Mouse (Mus musculus) MEL (cell line): ENCODE measurements around the gene Fsip1. TPM values are rescaled to one million over a fixed set of nuclear protein-coding genes. Genes with fewer than 3 reads are reported as not detected.

Experiments
- DNase-seq: peaks from one replicate; pipeline ENCODE4 v3.0.0; 2011; ENCODE audit warnings: low read depth, low spot score
- H3K27ac ChIP-seq: 2 replicates; pipeline ENCODE4 v1.5.1; 2012; ENCODE audit warnings: low read depth, mild to moderate bottlenecking, control low read depth, low read length, moderate library complexity; ENCODE audit not compliant: control insufficient read depth
- H3K27me3 ChIP-seq, 2 experiments: fragments of 150-350 bp in 1 of 2; sonication (generic) in 1 of 2; 2 replicates each; pipeline ENCODE4 v1.6.1; 2012; ENCODE audit warnings: low read length in 2 of 2, mild to moderate bottlenecking in 2 of 2, improper control_type of control experiment in 1 of 2, moderate library complexity in 1 of 2; ENCODE audit not compliant: insufficient read depth in 2 of 2, control insufficient read depth in 1 of 2
- H3K36me3 ChIP-seq, 2 experiments: 2 replicates each; pipeline ENCODE4 v1.6.1; 2012 to 2014; ENCODE audit warnings: low read length in 2 of 2, improper control_type of control experiment in 1 of 2, inconsistent platforms in 1 of 2, mild to moderate bottlenecking in 1 of 2; ENCODE audit not compliant: insufficient read depth in 2 of 2, control insufficient read depth in 1 of 2
- H3K4me1 ChIP-seq, 2 experiments: fragments of 150-350 bp in 1 of 2; sonication (generic) in 1 of 2; 2 replicates each; pipeline ENCODE4 v1.6.1; 2012; ENCODE audit warnings: low read length in 2 of 2, improper control_type of control experiment in 1 of 2, mild to moderate bottlenecking in 1 of 2; ENCODE audit not compliant: insufficient read depth in 2 of 2, control insufficient read depth in 1 of 2
- H3K4me3 ChIP-seq, 2 experiments: fragments of 150-350 bp in 1 of 2; sonication (generic) in 1 of 2; 2 replicates each; pipeline ENCODE4 v1.5.1; 2012; ENCODE audit warnings: low read depth in 2 of 2, low read length in 2 of 2, mild to moderate bottlenecking in 2 of 2, moderate library complexity in 2 of 2, control low read depth in 1 of 2, improper control_type of control experiment in 1 of 2; ENCODE audit not compliant: control insufficient read depth in 1 of 2, insufficient read depth in 1 of 2
- H3K79me2 ChIP-seq: 2 replicates; pipeline ENCODE4 v1.6.1; 2012; ENCODE audit warnings: mild to moderate bottlenecking, low read length, moderate library complexity; ENCODE audit not compliant: control insufficient read depth, poor library complexity, insufficient read depth
- H3K9ac ChIP-seq: 2 replicates; pipeline ENCODE4 v1.6.1; 2012; ENCODE audit warnings: low read depth, mild to moderate bottlenecking, control low read depth, low read length, moderate library complexity; ENCODE audit not compliant: control insufficient read depth, poor library complexity, severe bottlenecking
- H3K9me3 ChIP-seq: fragments of 150-350 bp; sonication (generic); replicated peaks from 2 replicates; pipeline ENCODE4 v1.6.1; 2012; ENCODE audit warnings: mild to moderate bottlenecking, low read length, improper control_type of control experiment, moderate library complexity; ENCODE audit not compliant: insufficient read depth
- BHLHE40 ChIP-seq: IDR thresholded peaks from 2 replicates; pipeline ENCODE4 v1.6.1; 2012; ENCODE audit warnings: low read depth, mild to moderate bottlenecking, inconsistent platforms, low read length, improper control_type of control experiment, borderline replicate concordance
- CHD1 ChIP-seq: IDR thresholded peaks from 2 replicates; pipeline ENCODE4 v1.6.1; 2012; ENCODE audit warnings: low read depth, mild to moderate bottlenecking, inconsistent platforms, low read length, improper control_type of control experiment
- CTCF ChIP-seq, 3 experiments: IDR thresholded peaks in 2 of 3; conservative IDR thresholded peaks in 1 of 3; 2 replicates each; pipeline ENCODE4 v1.5.1; 2011 to 2012; ENCODE audit warnings: low read length in 3 of 3, low read depth in 2 of 3, mild to moderate bottlenecking in 2 of 3, improper control_type of control experiment in 1 of 3, inconsistent platforms in 1 of 3, mixed read lengths in 1 of 3, moderate library complexity in 1 of 3; ENCODE audit not compliant: control insufficient read depth in 1 of 3, insufficient read depth in 1 of 3, poor library complexity in 1 of 3, severe bottlenecking in 1 of 3
- EP300 ChIP-seq, 2 experiments: IDR thresholded peaks; 2 replicates each; pipeline ENCODE4 v1.6.1; 2011; ENCODE audit warnings: improper control_type of control experiment in 2 of 2, low read length in 2 of 2, low read depth in 1 of 2, mild to moderate bottlenecking in 1 of 2
- JUND ChIP-seq: IDR thresholded peaks from 2 replicates; pipeline ENCODE4 v1.6.1; 2011; ENCODE audit warnings: low read depth, mild to moderate bottlenecking, improper control_type of control experiment, low read length
- MAX ChIP-seq: IDR thresholded peaks from 2 replicates; pipeline ENCODE4 v1.6.1; 2011; ENCODE audit warnings: low read length, improper control_type of control experiment
- MAZ ChIP-seq: IDR thresholded peaks from 2 replicates; pipeline ENCODE4 v1.6.1; 2012; ENCODE audit warnings: low read depth, mild to moderate bottlenecking, inconsistent platforms, low read length, improper control_type of control experiment
- MEF2A ChIP-seq: IDR thresholded peaks from 2 replicates; pipeline ENCODE4 v1.6.1; 2014; ENCODE audit warnings: low read depth, mild to moderate bottlenecking, inconsistent platforms, low read length, improper control_type of control experiment; ENCODE audit not compliant: poor library complexity, insufficient replicate concordance, severe bottlenecking; ENCODE audit errors: extremely low read depth
- MXI1 ChIP-seq: IDR thresholded peaks from 2 replicates; pipeline ENCODE4 v1.6.1; 2011; ENCODE audit warnings: mild to moderate bottlenecking, low read depth, low read length, improper control_type of control experiment
- MYB ChIP-seq: IDR thresholded peaks from 2 replicates; pipeline ENCODE4 v1.6.1; 2011; ENCODE audit warnings: mild to moderate bottlenecking, low read depth, low read length, improper control_type of control experiment
- NELFE ChIP-seq: IDR thresholded peaks from 2 replicates; pipeline ENCODE4 v1.6.1; 2011; ENCODE audit warnings: low read depth, low read length, improper control_type of control experiment
- NRF1 ChIP-seq: IDR thresholded peaks from 2 replicates; pipeline ENCODE4 v1.6.1; 2014; ENCODE audit warnings: low read depth, mild to moderate bottlenecking, inconsistent platforms, low read length, improper control_type of control experiment, moderate library complexity; ENCODE audit not compliant: poor library complexity, insufficient read depth, severe bottlenecking
- POLR2A ChIP-seq, 2 experiments: IDR thresholded peaks; 2 replicates each; pipeline ENCODE4 v1.6.1; 2011 to 2012; ENCODE audit warnings: low read length in 2 of 2, mild to moderate bottlenecking in 2 of 2, control low read depth in 1 of 2, improper control_type of control experiment in 1 of 2, low read depth in 1 of 2, moderate library complexity in 1 of 2; ENCODE audit not compliant: control insufficient read depth in 1 of 2, insufficient read depth in 1 of 2, poor library complexity in 1 of 2
- POLR2AphosphoS2 ChIP-seq: IDR thresholded peaks from 2 replicates; pipeline ENCODE4 v1.6.1; 2011; ENCODE audit warnings: low read length, improper control_type of control experiment
- RAD21 ChIP-seq: IDR thresholded peaks from 2 replicates; pipeline ENCODE4 v1.6.1; 2011; ENCODE audit warnings: mild to moderate bottlenecking, low read depth, low read length, improper control_type of control experiment
- RCOR1 ChIP-seq: IDR thresholded peaks from 2 replicates; pipeline ENCODE4 v1.6.1; 2012; ENCODE audit warnings: low read depth, mild to moderate bottlenecking, inconsistent platforms, low read length, improper control_type of control experiment
- SMC3 ChIP-seq: IDR thresholded peaks from 2 replicates; pipeline ENCODE4 v1.6.1; 2011; ENCODE audit warnings: low read depth, low read length, improper control_type of control experiment
- TAL1 ChIP-seq: IDR thresholded peaks from 2 replicates; pipeline ENCODE4 v1.6.1; 2012; ENCODE audit warnings: mild to moderate bottlenecking, inconsistent platforms, low read length, moderate library complexity, mixed read lengths
- TCF12 ChIP-seq: IDR thresholded peaks from 2 replicates; pipeline ENCODE4 v1.6.1; 2014; ENCODE audit warnings: low read depth, mild to moderate bottlenecking, inconsistent platforms, low read length, improper control_type of control experiment, moderate library complexity
- UBTF ChIP-seq: IDR thresholded peaks from 2 replicates; pipeline ENCODE4 v1.6.1; 2012; ENCODE audit warnings: low read depth, mild to moderate bottlenecking, inconsistent platforms, low read length, improper control_type of control experiment, moderate library complexity, borderline replicate concordance; ENCODE audit not compliant: insufficient read depth
- USF2 ChIP-seq, 2 experiments: IDR thresholded peaks; 2 replicates each; pipeline ENCODE4 v1.6.1; 2011 to 2012; ENCODE audit warnings: improper control_type of control experiment in 2 of 2, low read length in 2 of 2, borderline replicate concordance in 1 of 2, inconsistent platforms in 1 of 2, low read depth in 1 of 2, mild to moderate bottlenecking in 1 of 2; ENCODE audit not compliant: insufficient read depth in 1 of 2
- ZC3H11A ChIP-seq: IDR thresholded peaks from 2 replicates; pipeline ENCODE4 v1.6.1; 2012; ENCODE audit warnings: low read depth, mild to moderate bottlenecking, inconsistent platforms, low read length, improper control_type of control experiment
- polyA plus RNA-seq, 2 experiments: library from polyadenylated mRNA; stranded (reverse) in 1 of 2; unstranded in 1 of 2; fragments of >175 nt in 1 of 2; fragments of >200 nt in 1 of 2; gene quantifications; 2 replicates each; pipeline versions ENCODE4 v1.2.1 to v1.2.4; 2012; ENCODE audit warnings: low replicate concordance in 2 of 2, low read depth in 1 of 2; ENCODE audit not compliant: insufficient read length in 2 of 2, insufficient read depth in 1 of 2, missing spikeins in 1 of 2
- total RNA-seq: library from RNA; depleted of rRNA; stranded (reverse); fragments of 300-350 nt; gene quantifications from 2 replicates; pipeline ENCODE4 v1.2.3, GENCODE M21; 2012

Fsip1 gene
- total and polyA plus RNA-seq, 3 experiments: not detected

DNA sequence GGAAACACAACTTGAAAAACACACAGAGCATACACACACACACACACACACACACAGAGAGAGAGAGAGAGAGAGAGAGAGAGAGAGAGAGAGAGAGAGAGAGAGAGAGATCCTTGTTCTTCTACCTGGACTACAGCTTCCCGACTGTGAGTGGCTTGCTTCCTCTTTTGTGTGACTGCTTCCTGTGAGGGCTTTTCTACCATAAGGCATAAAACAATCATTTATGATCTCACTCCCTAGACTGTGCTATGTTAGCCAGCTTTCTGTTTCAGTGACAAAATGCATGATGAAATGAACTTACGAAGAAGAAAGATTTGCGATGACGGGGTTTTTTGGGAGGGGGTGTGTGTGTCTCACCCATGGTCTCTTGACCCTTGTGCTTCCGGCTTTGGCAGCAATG is 3.0 kb upstream of the Fsip1 start:
- Histone ChIP-seq H3K4me1 (0 out of 4 replicates have a peak, but pooled peaks cover 0 to 5% of the 10 kb centered on the region in 2 experiments), H3K27me3 (no peaks in the 10 kb centered on the region; a peak in 2 of 4 replicates), H3K27ac (no peak overlapping the region), H3K36me3 (no peaks in the 10 kb centered on the region), H3K4me3 (no peak overlapping the region), H3K9ac (no peak overlapping the region), H3K79me2 (no peaks in the 10 kb centered on the region), H3K9me3 (no peaks in the 10 kb centered on the region)
- peak; percentile 18 for DNase-seq
- TF ChIP-seq TAL1 (no peak), MXI1 (no peak), JUND (0 out of 2 replicates have a peak, but pooled peaks have one; percentile 29), EP300 (IDR thresholded peaks at IDR 0.05; ENCODE audit: low read depth in 1 of 2, low read length in 2 of 2) (no peak), MAX (no peak)

DNA sequence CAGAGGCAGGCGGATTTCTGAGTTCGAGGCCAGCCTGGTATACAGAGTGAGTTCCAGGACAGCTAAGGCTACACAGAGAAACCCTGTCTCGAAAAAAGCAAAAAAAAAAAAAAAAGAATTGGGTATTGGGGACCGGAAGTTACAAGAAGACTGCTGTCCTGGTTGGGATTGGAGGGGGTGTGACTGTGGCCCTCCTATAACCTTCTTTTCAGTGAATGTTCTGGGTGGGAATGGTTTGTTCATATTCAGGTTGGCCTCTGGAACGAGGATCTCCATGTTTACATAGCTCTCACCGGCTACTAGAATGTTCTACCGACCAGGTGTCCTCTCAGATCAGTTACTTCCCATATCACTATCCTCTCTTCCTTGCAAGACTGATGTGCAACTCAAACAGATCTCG is 328 bp upstream of the Fsip1 start:
- TF ChIP-seq MAX (no peak), POLR2A (IDR thresholded peaks at IDR 0.05; ENCODE audit: control insufficient read depth in 1 of 2, insufficient read depth in 1 of 2, low read depth in 1 of 2, low read length in 2 of 2, poor library complexity in 1 of 2) (no peak), TCF12 (no peak), EP300 (IDR thresholded peaks at IDR 0.05; ENCODE audit: low read depth in 1 of 2, low read length in 2 of 2) (no peak), MEF2A (no peak), ZC3H11A (no peak), MXI1 (no peak), SMC3 (no peak), MAZ (no peak)
- Histone ChIP-seq H3K79me2 (no peaks in the 10 kb centered on the region), H3K36me3 (no peaks in the 10 kb centered on the region), H3K4me1 (0 out of 4 replicates have a peak, but pooled peaks cover 0 to 5% of the 10 kb centered on the region in 2 experiments), H3K27ac (no peak overlapping the region), H3K4me3 (no peak overlapping the region), H3K9ac (no peak overlapping the region), H3K9me3 (no peaks in the 10 kb centered on the region), H3K27me3 (no peaks in the 10 kb centered on the region; a peak in 3 of 4 replicates)
- no peak for DNase-seq

DNA sequence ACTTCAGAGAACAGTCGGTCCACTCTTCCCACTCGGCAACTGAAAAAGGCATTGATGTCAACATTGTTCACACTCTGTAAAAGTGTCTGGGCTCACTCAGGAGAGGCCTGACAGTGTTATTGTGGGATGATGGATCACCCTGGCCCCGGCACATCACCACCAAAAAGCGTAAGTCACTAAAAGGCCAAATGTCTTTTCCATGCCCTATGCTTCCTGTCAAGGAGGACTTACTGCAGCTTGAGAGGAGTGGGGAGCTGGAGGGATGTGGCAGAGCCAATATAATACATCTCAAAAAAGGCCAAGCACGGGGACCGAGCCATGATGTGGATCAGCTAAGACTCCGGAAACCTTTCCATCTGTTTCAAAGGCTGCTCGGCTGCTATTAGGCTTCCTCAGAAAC is 2.2 kb downstream of the Fsip1 start:
- no peaks in the 10 kb centered on the region for H3K79me2 ChIP-seq
- no peak for DNase-seq
- TF ChIP-seq NRF1 (no peak), UBTF (no peak), RAD21 (no peak), USF2 (IDR thresholded peaks at IDR 0.05; ENCODE audit: borderline replicate concordance in 1 of 2, insufficient read depth in 1 of 2, low read depth in 1 of 2, low read length in 2 of 2) (no peak), MYB (no peak), RCOR1 (no peak), POLR2AphosphoS2 (no peak), CHD1 (no peak), NELFE (no peak), TCF12 (no peak), EP300 (IDR thresholded peaks at IDR 0.05; ENCODE audit: low read depth in 1 of 2, low read length in 2 of 2) (no peak), MXI1 (no peak), TAL1 (no peak), ZC3H11A (no peak), MAX (no peak), CTCF (IDR thresholded peaks at IDR 0.05 in 2 of 3, conservative IDR thresholded peaks at IDR 0.05 in 1 of 3; ENCODE audit: control insufficient read depth in 1 of 3, insufficient read depth in 1 of 3, low read depth in 2 of 3, low read length in 3 of 3, poor library complexity in 1 of 3, severe bottlenecking in 1 of 3) (no peak), BHLHE40 (no peak), SMC3 (no peak)
- H3K27ac ChIP-seq: no peak overlapping the region
- H3K9ac ChIP-seq: no peak overlapping the region
- H3K4me3 ChIP-seq: no peak overlapping the region
- no peaks in the 10 kb centered on the region; a peak in 2 of 4 replicates for H3K27me3 ChIP-seq
- H3K9me3 ChIP-seq: no peaks in the 10 kb centered on the region
- no peaks in the 10 kb centered on the region for H3K4me1 ChIP-seq
- no peaks in the 10 kb centered on the region for H3K36me3 ChIP-seq
